Mouse (Mus musculus) urinary bladder, postnatal 10 days (tissue): ENCODE data around the gene Vps39.

Source experiments
- DNase-seq: peaks from one replicate; pipeline ENCODE4 v3.0.0; 2022; ENCODE audit warnings: low spot score

Gene Vps39

GRCm38 (mm10) chr2:120296160-120296559 lies 56.8 kb downstream of the Vps39 start:
- no peak for DNase-seq

GRCm38 (mm10) chr2:120291471-120292078 lies 61.4 kb downstream of the Vps39 start:
- no peak for DNase-seq

- DNase-seq: no peak
Observed at GRCm38 (mm10) chr2:120288995-120289394, 63.9 kb downstream of the Vps39 start, which contains the start of gene Pla2g4d. Gene Pla2g4d (minus strand): TSS chr2:120289197.

- DNase-seq: no peak
Observed at GRCm38 (mm10) chr2:120288401-120288800, 64.5 kb downstream of the Vps39 start.

- no peak for DNase-seq
Observed at GRCm38 (mm10) chr2:120285639-120286038, 67.3 kb downstream of the Vps39 start.

- no peak for DNase-seq
Observed at GRCm38 (mm10) chr2:120284705-120285104, 68.2 kb downstream of the Vps39 start.

- DNase-seq: no peak
Observed at GRCm38 (mm10) chr2:120284094-120284493, 68.8 kb downstream of the Vps39 start.

GRCm38 (mm10) chr2:120283550-120283949 lies 69.4 kb downstream of the Vps39 start:
- no peak for DNase-seq

- DNase-seq: no peak
Observed at GRCm38 (mm10) chr2:120281221-120281620, 71.7 kb downstream of the Vps39 start.

GRCm38 (mm10) chr2:120279961-120280360 lies 73.0 kb downstream of the Vps39 start:
- DNase-seq: no peak

GRCm38 (mm10) chr2:120276951-120277350 lies 76.0 kb downstream of the Vps39 start:
- no peak for DNase-seq

- no peak for DNase-seq
Observed at GRCm38 (mm10) chr2:120268635-120269034, 84.3 kb downstream of the Vps39 start.
